Mouse (Mus musculus): ENCODE measurements around the gene Brpf3. TPM values are rescaled to one million over a fixed set of nuclear protein-coding genes. Genes with fewer than 3 reads are reported as not detected.
"Not testable (repeated sequence)": the region's sequence is repeated elsewhere in the genome, so short reads cannot be mapped to it uniquely, and the experiment has no call there.

Gene Brpf3
- 10 to 100 TPM; 51.7 to 91.8 TPM for total RNA-seq (2021)
- long read RNA-seq, experiment 1, full-length matches to known transcripts, result 1 of 7 reads
- long read RNA-seq, experiment 1, partial matches to known transcripts, result 4 of 7 reads
- long read RNA-seq, experiment 1, other reads (novel, unspliced or antisense), result 2 of 7 reads
- long read RNA-seq, experiment 2, full-length matches to known transcripts, result 1 of 5 reads
- long read RNA-seq, experiment 2, partial matches to known transcripts, result 1 of 5 reads
- long read RNA-seq, experiment 2, other reads (novel, unspliced or antisense), result 3 of 5 reads

- DNase-seq (ENCODE audit: low spot score in 2 of 2), result peak; percentile 87 to 89
These were observed at the start of gene Brpf3 for GRCm38 (mm10) chr17:28800671-28801412. Brpf3 (plus strand) TSS chr17:28801090.

GRCm38 (mm10) chr17:28756447-28756846 is 44.4 kb upstream of the Brpf3 start:
- DNase-seq (ENCODE audit: low spot score in 2 of 2), result no peak

- no peak for DNase-seq (ENCODE audit: low spot score in 2 of 2)
These were observed 43.4 kb upstream of the Brpf3 start for GRCm38 (mm10) chr17:28757470-28757869.

GRCm38 (mm10) chr17:28760736-28761312 is 40.1 kb upstream of the Brpf3 start:
- no peak for DNase-seq (ENCODE audit: low spot score in 2 of 2)

- peak; percentile 81 to 84 for DNase-seq (ENCODE audit: low spot score in 2 of 2)
These were observed 39.0 kb upstream of the Brpf3 start for GRCm38 (mm10) chr17:28761871-28762270.

- DNase-seq (ENCODE audit: low spot score in 2 of 2), result no peak
These were observed 34.7 kb upstream of the Brpf3 start for GRCm38 (mm10) chr17:28766203-28766602.

- DNase-seq (ENCODE audit: low spot score in 2 of 2), result no peak
These were observed 33.9 kb upstream of the Brpf3 start for GRCm38 (mm10) chr17:28766781-28767515.

GRCm38 (mm10) chr17:28769121-28769874 is 31.6 kb upstream of the Brpf3 start, which contains the start of gene Mapk13:
Mapk13 (plus strand) TSS chr17:28769297.
- peak in 1 of 2 experiments; percentile 36 for DNase-seq (ENCODE audit: low spot score in 2 of 2)

DNA sequence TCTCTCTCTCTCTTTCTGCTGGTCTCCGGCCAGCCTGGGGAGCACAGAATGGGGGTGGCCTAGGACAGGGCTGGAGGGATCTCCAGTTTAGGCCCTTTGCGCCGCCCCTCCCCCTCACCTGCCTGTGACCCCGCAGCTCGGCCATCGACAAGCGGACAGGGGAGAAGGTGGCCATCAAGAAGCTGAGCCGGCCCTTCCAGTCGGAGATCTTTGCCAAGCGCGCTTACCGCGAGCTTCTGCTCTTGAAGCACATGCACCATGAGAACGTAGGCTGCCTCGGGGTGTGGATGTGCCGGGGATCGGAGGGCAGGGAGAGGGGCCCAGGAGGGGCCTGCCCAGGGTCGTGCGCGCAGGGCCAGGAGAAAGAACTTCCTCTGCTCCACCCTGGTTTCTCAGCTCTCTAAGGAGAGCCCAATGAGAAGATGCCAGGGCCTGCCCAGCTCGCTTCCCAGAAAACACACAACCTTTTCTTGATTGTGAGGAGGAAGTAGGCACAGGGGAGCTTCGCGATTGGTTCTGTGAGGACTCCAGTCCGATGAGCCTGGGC is 30.9 kb upstream of the Brpf3 start:
- DNase-seq (ENCODE audit: low spot score in 2 of 2), result peak in 1 of 2 experiments; percentile 38

GRCm38 (mm10) chr17:28771289-28771688 is 29.6 kb upstream of the Brpf3 start:
- DNase-seq (ENCODE audit: low spot score in 2 of 2), result no peak

DNA sequence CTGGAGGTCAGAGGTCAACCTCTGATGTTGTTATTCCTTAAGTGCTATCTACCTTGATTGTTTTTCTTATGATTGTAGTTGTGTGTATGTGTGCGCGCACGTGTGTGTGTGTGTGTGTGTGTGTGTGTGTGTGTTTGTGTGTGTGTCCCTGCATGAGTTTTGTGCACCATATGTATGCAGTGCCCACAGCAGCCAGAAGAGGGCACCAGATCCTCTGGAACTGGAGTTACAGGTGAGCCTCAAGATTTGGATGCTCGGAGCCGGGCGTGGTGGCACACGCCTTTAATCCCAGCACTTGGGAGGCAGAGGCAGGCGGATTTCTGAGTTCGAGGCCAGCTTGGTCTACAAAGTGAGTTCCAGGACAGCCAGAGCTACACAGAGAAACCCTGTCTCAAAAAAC is 26.6 kb upstream of the Brpf3 start:
- DNase-seq (ENCODE audit: low spot score in 2 of 2), result not testable (repeated sequence)

DNA sequence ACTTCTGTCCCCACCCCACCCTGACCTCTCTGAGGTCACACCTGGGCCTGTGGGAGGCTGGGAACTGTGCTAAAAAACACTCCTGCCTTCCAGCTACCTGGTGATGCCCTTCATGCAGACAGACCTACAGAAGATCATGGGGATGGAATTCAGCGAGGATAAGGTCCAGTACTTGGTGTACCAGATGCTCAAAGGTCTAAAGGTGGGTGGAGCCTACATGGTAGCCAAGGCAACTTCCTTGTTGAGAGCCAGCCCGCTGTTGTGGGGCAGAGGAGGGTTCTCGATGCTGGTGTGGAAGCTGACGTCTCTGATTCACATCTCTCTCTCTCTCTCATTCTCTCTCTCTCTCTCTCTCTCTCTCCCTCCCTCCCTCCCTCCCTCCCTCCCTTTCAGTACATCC is 25.7 kb upstream of the Brpf3 start:
- DNase-seq (ENCODE audit: low spot score in 2 of 2), result no peak

GRCm38 (mm10) chr17:28776817-28777216 is 24.1 kb upstream of the Brpf3 start:
- DNase-seq (ENCODE audit: low spot score in 2 of 2), result no peak

DNA sequence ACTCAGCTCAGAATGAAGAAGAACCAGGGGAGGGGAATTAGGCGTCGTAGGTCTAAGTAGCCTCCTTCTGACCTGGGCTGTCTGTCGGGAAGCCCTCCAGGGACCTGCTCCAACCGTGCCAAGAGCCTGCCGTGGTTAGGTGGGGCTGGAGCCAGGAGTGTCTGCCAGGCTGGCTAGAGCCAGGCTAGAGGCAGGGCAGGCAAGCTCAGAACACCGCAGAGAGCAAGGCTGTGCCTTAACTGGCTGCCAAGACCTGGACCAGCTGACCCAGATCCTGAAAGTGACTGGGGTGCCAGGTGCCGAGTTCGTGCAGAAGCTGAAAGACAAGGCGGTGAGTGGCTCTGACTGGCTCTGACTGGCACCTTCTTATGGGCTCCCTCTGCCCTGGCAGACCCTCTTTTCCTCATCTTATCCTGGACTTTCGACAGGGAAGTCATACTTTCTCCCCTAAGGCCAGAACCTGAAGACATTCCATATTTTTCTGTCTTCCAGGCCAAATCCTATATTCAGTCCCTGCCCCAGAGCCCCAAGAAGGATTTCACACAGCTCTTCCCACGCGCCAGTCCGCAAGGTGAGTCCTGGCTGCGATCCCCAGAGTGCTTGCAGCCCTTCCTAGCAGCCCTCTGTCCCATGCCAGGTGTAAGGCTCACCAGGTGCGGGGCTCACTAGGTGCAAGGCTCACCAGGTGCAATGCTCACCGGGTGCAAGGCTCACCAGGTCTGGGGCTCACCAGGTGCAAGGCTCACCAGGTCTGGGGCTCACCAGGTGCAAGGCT is 23.5 kb upstream of the Brpf3 start:
- no peak for DNase-seq (ENCODE audit: low spot score in 2 of 2)

DNA sequence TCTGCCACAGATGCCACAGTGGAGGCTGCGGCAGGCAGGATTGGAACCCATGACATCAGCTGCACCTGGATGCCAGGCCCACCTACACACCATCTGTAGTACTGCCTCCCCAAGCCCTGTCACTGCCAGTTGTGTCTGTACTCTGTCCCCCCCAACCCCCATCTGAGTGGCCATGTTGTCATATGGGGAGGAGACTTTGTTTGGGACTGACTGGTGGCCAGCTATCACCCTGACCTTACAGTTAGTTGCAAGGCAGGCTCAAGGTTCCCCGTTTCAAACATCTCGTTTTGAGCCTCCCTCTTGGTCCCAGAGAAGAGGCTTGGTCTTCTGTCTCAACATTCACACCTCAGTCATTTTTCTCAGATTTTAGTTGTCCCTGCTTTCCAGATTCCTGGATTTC is 21.2 kb upstream of the Brpf3 start:
- DNase-seq (ENCODE audit: low spot score in 2 of 2), result no peak

- peak in 1 of 2 experiments; percentile 59 for DNase-seq (ENCODE audit: low spot score in 2 of 2)
These were observed 20.1 kb upstream of the Brpf3 start for GRCm38 (mm10) chr17:28780836-28781235.

DNA sequence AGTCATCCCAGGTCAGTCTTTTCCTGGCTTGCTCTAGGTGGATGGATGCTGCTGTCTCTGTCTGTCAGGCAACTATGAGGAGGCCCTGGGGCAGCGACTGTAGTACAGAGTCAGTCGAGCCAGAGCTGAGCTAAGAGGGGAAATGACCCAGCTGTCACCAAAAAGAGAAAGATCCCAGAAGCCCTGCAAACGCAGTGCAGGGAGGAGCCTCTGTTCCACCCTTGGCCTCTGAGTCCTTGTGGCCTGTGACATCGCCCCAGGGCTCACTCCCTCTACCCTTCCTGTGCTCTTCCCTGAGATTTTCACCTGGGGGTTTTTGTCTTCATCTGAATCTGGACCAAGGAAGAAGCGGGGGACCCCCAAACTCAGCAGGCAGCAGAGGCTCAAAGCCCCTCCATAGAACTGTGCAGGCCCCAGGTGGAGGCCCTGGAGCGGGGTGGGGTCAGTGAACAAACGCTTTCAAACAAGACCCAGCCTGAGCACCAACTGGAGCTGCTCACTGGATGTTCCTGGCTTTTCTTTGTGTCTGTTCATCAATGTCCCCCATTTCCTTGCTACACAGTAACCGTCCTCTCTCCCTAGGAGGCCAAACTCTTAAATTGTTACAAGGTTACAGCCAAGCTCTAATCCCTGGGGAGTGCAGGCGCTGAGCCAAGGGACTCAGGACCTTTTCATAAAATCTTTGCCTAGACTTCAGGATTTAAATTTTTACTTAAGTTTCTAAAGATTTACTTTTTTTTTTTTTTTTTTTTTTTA is 19.4 kb upstream of the Brpf3 start:
- no peak for DNase-seq (ENCODE audit: low spot score in 2 of 2)

DNA sequence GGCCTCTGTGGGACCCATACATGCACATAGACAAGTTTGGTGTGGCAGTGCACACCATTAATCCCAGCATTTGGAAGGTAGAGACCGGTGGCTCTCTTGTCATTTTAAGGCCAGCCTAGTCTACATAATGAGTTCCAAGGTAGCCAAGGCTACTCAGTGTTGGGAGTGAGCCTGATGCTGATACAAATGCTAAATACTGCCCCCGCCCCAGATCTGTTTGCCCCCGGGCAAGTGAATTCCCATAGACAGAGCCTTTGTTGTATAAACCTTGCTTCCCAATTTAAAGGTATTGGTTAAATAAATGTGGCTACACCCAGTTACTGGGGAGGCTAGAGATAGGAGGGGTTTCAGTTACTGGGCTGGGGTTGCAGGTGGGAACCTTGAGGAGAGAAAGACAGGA is 15.9 kb upstream of the Brpf3 start:
- no peak for DNase-seq (ENCODE audit: low spot score in 2 of 2)

DNA sequence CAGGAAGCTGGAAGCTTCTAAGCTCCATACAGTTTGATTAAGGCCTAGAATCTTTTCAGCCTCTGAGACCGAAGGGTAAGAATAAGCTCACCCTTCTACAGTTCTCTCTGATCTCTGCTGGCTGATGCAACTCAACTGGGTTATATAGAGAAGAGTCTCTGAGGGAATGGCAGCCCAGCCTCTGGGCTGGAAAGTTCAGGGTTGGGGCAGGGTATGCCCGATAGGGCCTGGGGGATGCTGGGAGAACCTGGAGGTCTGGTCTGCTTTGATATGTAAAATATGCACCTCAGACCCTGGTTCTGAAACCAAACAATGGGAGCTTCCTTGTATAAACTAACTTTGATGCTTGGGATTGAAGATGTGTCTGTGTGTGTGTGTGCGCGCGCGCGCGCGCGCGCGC is 13.4 kb upstream of the Brpf3 start:
- DNase-seq (ENCODE audit: low spot score in 2 of 2), result no peak

All from adrenal gland, adult 18-20 months (tissue).